Mouse (Mus musculus): Measurements from ENCODE around the gene Mpp4. TPM values are rescaled to one million over a fixed set of nuclear protein-coding genes. Genes with fewer than 3 reads are reported as not detected.
A peak's percentile ranks its signal among the peaks of the same experiment; 100 is the strongest.

The Mpp4 gene
- under 1 TPM; 0.69 to 0.94 TPM for total RNA-seq (2021)
- long read RNA-seq, experiment 1, partial matches to known transcripts, result 0 of 1 reads
- long read RNA-seq, experiment 1, other reads (novel, unspliced or antisense), result 1 of 1 reads
- long read RNA-seq, experiment 2, partial matches to known transcripts, result 0 of 1 reads
- long read RNA-seq, experiment 2, other reads (novel, unspliced or antisense), result 1 of 1 reads

DNA sequence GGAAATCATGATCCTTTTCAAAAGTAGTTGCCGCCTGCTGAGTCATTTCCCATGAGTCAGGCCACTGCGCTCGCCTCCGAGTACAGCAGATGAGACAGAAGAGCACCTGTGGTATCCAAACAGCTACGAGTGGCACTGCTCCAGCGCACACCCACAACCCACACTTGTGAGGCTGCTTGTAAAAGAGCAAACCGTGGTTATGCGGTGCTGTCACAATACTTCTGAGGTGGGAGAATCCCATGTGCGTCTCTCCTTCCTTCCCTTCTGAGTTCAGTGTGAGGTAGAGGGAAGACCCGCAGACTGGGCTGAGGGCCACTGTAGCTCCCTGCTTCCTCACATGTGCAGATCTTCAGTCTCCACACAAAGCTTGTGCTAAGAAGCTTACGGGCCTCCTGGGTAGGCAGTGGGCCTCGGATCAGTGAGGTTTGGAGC, at the start of gene Mpp4:
TSS of gene Mpp4 (minus strand) at position 360 of the 432 bp plus-strand sequence.
- DNase-seq, result no peak

DNA sequence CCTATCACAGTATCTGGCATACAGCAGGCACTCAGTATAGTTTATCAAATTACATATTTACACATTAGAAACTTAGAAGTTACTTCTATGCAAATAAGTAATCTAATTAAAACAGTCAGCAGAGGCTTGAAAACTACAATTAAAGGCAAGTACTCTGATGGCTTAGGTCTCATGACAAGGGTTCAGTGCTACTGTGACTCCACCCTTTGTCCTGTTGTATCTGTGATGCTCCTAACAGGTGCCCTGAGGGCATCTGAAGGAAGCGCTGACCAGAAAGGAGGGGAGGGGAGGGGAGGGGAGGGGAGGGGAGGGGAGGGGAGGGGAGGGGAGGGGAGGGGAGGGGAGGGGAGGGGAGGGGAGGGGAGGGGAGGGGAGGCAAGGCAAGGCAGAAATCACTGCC, 49.8 kb upstream of the Mpp4 start:
- no peak for DNase-seq

DNA sequence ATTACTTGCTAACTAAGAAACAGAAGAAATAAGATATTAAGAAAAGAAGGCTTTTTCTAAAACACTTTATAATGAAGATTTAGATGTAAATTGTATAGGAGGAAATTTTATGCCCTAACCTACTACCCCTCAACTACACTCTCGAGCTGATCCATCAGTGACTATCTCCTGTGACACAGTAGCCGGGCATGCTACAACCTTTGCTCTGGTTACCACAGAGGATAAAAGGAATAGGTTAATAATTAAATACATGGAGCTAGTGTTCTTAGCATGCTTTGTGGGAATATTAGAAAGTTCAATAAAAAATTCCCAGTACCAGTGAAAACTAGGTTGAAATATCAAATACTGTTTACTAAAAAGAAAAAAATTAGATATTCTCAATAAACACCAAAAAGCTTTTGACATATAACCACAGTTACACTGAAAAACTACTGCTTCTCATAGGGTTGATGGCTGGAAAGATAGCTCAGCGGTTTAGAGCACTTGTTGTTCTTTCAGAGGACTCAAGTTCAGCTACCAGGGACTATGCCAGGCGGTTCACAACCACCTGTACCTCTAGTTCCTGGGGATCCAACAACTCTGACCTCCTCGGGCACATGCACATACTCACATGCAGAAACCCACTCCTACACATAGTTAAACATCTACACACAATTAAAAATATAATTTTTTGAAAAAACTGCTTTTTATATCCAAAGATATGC, 49.0 kb upstream of the Mpp4 start:
- no peak for DNase-seq

DNA sequence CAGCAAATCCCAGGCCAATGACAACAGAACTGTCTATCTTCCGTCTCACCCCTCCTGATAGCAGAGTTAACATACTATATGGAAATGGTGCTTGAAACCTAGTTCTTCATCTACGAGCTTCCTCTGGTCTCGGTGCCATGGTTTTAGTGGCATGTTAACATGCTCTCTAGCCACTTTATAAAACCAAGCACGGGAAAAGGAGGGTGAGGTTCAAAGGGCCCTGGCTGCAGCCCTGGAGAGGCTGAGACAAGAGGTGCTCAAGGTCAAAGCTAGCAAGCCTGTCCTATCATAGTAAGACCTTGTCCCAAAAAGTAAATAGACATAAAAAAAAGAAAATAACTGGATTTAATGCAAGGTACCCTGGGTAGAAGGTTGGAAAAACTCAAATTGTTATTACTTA, 48.5 kb upstream of the Mpp4 start:
- peak; percentile 11 for DNase-seq

DNA sequence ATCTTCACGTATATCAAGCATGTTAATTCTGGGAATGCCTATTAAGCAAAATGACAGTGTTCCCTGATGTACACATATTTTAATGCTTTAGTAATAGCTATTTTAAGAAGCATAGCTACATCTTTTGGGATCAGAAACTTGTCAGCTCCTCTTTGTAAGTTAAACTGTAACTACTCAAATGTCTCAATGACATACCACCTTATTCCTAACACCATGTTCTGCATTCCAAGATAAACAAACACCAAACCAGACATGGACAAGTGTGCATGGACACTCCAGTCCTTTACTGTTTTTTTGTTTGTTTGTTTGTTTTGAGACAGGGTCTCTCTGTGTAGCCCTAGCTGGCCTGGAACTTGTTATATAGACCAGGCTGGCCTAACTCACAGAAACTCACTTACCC, 45.1 kb upstream of the Mpp4 start:
- no peak for DNase-seq

DNA sequence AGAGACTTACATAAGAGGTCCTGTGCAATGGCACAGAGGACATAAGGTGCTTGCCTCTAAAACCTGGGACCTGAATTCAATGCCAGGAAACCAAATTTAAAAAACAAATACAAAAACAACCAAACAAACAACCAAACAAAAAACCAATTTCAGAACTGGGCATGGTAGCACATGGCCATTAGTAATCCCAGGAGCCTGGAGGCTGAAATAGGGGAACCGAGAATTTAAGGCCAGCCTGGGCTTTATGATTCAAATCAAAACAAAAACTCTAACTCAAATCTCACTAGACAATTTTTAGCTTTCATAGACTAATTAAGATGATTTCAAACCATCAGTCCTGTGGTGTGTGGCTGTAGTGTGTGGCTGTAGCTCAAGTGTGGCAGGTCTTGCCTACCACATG, 41.3 kb upstream of the Mpp4 start:
- DNase-seq, result no peak

DNA sequence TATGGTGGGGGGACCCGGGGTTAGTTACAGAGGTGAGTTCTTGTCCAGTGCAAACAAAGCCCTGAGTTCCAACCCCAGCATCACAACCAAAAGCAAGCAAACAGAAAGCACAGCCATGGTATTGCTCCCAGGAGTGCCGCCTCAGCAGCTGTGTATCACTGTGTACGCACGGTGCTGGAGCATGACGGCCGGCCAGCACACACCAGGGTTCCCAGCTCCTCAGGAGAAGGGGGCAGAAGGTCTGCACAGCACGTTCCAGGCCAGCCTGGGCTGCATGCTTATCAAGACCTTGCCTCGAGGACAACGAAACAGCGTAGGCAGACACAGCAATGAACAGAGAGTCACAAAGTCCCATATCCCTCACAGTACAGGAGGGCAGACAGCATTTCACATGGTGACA, 39.2 kb upstream of the Mpp4 start:
- DNase-seq, result no peak

DNA sequence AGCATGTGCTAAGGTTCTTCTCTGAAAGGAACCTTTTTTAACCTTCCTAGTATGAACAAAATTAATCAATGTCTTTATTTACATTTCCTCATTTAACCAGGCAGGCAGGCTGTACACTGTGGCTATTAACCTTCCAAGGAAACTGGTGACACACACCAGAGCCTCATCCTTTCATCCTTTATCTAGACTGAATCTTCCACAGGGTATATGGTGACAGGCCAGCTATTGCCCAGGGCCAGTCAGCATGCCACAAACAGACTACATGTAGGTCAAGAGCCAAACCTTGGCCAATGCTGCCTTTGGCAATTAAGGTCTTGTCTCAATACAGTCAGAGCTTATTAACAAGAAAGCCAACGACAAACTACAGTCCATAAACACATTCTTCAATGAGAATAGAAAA, 38.4 kb upstream of the Mpp4 start:
- DNase-seq, result peak; percentile 38

DNA sequence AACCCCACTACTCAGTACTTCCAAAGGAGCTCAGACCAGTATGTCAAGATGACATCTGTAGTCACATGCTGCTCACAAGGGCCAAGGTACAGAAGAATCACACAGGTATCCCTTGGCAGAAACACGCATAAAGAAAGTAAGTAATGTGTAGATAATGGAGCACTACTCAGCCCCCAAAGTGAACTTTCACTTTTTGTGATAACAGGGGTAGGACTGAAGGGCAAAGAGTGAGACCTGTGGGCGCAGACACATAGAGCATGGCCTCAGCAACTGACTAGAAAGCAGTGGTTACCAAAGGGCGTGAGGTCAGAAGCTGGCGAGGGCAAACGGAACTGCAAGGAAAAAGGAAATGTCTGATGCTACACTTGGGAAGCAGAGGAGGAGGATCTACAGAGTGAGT, 37.8 kb upstream of the Mpp4 start:
- no peak for DNase-seq

DNA sequence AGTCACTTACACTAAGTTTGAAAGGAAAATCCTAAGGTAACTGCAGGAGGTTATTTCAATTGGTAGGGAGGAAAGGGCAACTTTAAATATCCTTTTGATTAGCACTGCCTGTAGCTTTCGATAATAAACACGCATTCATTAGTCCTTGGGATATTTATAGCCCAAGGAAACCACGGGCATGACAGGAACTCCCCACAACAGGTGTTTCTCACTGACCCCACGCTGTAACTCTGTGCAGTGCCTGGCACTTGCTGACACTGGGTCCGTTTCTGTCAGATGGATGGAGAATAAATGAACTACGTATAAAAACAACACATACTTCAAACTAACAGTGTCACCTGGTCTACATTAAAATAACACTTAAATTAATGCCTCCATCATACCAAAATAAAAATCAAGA, 31.8 kb upstream of the Mpp4 start:
- no peak for DNase-seq

DNA sequence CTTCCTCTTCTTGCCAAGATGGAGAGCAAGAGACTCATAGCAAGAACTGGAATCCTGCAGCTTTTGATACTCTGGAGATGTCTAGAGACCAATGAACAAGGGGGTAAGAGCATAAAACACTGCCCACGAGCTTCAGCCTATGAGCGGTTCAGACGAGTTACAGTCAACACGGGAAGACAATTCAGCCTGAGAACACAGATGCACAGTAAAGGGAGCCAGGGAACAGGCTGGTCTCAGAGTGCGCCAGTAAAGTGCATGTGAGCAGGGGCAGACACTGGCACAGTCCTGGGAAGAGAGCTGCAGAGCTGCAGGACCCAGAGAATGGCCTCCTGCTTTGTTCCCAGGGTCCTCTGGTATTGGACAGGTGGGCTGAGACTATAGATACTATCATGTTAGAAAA, 24.6 kb upstream of the Mpp4 start:
- no peak for DNase-seq

DNA sequence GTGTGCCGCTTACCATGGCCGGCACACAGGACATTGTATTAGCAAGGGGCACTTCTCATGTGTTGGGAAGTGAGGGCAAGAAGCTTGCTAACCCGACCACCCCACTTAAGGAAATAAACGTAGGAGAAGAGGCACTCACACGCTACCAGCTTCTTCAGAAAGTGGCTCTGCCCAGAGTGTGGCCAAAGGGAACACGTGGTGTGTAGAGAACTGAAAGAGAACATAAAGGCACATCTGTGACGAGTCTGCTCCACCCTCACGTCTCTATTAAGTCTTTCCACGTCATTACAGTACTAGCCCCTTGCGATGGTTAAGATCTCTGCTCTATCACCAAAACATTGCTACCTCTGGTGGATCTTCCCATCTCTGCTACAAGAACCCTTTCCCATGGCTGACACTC, 23.1 kb upstream of the Mpp4 start:
- no peak for DNase-seq

DNA sequence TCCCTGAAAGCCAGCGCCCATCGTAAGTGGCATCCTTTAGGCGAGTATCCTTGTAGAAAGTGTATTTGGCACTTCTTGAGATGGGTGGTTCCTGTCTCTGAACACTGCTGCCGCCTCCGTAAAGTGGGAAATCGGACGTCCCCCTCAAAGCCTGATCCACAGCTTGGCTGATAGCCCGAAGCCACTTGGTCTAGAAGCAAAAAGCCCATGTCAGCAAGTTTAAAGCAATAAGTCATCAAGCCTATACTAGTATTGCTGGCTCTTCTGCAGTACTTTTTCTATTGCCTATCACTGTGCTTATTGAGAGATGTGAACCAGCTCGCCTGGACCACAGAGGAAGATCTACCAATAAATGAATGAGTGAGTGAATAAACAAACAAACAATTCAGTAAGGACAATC, 22.2 kb upstream of the Mpp4 start:
- DNase-seq, result no peak

DNA sequence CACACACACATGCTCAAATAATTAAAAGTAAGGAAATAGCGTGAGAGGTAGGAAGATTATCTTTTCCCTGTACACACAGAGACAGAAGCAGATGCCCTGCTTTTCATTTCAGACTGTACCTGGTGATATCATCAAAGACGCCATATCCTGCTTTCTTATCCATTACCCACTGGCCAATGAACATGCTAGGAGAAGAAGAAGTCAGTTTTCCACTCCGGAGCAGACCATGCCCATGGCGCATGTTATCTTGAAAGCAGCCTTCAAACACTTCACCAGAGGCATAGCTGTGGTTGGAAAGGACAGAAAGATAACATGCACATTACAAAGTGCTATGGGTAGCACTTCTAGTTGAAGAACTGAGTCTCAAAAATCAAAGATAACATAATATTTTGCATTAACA, 19.9 kb upstream of the Mpp4 start:
- DNase-seq, result no peak

DNA sequence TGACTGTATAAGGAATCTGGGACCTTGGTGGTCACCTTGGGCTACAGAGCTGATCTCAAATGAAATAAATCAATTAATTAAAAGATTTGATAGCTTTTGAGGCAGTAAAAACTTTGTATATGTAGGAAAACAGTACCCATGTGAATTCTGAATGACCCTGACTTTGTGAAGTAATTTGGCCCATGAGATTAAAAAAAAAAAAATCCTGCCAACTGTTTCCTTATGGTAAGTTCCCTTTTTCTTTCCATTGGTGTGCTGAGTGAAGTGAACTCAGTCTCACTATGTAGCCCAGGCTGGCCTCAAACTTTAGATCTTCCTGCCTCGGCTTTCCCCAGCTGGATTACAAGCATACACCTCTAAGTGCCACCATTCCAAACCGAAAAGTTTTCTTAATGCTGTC, 19.2 kb upstream of the Mpp4 start:
- no peak for DNase-seq

DNA sequence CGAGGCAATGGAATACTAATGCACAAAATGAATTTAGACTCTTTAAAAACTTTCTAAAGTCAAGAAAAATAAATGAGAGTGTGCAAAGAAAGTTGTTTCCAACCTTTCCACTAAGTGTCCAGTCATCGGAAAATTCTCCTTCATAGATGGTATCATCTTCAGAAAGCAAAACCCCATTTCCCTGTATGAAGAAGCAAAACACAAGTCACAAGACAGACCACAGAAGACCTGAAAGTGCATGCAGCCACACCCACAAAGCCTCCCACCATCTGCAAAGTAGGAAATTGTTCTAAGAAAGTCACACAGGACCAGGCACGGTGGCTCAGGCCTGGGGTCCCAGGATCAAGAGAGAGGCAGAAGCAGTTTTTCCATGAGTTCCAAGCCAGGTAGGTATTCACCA, 16.8 kb upstream of the Mpp4 start:
- DNase-seq, result no peak

DNA sequence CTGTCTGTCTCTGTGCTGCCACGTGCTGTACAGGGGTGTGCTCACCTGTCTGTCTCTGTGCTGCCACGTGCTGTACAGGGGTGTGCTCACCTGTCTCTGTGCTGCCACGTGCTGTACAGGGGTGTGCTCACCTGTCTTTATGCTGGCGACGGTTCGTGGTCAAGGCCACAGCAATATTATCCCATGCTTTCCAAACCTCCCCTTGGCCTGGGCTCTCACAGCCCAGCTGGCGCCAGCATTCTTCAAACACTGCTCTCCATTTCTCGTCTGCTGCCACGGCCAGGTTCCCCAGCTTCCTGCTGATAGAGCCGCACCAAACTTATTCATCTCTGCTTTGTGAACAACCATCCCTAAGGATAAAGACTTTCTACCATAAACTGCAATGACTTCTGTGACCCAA, 15.2 kb upstream of the Mpp4 start:
- no peak for DNase-seq

DNA sequence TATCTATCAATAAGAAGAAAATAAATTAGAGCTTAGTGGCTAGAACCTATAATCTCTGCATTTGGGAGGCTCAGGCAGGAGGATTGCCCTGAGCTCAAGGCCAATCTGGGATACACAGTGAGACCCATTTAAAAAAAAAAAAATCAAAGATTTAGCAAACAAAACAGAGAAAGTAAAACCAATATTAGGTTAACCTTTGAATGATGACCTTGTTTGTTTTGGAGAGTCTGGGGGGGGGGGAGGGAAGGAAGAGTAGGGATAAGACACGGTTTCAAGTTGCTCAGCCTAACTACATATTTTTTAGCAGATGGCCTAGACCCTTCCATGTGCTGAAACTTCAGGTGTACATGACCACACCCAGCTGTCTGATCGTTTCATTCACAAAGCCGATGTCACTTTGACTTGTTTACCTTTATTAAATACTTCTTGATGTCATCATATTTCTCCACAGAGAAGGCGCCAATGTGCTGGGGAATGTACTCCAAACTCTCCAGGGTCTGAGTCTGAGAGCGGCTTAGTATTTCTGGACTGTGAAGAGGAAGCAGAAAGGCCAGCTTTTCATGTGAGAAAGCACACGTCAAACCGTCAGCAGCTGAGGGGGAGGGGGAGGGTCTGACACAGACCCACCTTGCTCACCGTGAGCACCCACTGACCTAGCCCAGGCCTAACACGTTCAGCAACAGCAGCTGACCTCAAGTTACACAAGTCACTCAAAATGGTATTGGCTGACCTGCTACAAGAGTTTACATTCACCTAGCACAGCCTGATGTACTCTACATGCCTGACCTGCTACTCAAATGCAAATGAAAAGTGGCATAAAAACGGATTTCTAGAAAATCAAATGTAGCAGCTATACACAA, 11.6 kb upstream of the Mpp4 start:
- DNase-seq, result no peak

DNA sequence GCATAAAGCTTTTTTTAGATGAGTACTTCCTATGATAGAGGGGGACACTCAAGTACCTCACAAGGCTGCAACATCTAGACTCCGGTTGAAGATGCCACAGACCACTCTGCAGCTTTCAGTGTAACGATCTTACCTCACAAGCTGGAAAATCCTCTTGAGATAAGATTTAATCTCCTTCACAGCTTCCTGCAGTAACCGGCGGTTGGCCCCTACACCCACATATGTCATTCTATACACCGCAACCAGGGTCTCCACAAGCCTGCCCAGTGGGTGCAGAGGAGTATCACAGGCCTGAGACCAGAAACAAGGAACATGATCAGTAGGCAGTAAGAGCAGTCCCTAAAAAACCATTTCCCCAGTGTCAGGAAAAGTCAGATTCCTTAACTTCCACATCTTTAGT, 9.8 kb upstream of the Mpp4 start:
- no peak for DNase-seq

DNA sequence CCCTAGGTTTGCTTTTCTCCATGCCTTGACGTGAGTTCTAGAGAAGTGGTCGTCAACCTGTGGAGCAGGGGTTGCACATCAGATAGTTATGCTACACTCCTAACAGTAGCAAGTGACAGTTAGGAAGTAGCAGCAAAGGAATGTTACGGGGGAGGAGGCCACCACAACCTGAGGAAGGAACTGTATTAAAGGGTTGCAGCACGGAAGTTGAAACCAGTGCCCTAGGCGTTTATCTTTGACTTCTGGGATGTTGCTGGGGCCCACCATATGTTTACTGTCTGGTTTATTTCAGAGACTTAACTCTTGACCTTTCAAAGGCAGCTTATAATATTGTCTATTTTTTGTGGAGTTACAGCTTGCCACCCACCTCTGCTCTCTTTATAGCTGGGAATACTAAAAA, 8.7 kb upstream of the Mpp4 start:
- DNase-seq, result no peak

DNA sequence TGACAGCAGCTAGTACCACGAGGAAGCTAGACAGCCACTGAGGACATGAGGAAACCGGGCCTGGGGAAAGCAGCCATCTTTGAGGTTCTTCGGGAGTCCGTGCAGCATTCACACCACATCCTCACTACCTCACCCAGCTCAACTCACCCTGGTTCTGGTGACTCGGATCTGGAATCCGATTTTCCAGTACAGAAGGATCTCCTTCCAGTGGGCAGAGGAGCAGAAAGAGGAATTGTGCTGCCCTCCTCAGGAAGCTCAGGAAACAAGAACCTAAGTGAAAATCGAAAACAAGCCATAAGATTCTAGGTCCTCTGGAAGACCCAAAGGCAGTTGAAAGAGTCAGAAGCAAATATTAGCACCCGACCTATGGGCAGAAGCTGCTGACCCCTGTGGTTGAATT, 7.1 kb upstream of the Mpp4 start:
- DNase-seq, result no peak

DNA sequence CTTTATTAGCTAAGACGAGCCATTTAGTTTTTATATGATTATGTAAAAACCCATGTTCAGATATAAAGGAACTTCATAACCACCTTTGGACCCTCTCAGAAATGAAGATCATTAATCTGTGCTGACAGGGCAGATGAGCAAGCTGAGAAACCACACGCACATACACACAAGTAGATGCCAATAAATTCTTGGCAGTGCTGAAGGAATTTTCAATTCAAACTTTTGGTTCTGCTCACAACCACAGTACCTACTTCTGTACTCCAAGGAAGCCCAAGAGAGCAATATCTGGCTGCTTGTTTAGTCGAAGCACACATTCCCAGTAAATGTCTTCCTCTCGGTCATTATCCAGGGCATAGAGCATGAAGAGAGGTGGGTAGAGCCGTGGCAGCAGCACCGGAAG, 6.4 kb upstream of the Mpp4 start:
- DNase-seq, result no peak

DNA sequence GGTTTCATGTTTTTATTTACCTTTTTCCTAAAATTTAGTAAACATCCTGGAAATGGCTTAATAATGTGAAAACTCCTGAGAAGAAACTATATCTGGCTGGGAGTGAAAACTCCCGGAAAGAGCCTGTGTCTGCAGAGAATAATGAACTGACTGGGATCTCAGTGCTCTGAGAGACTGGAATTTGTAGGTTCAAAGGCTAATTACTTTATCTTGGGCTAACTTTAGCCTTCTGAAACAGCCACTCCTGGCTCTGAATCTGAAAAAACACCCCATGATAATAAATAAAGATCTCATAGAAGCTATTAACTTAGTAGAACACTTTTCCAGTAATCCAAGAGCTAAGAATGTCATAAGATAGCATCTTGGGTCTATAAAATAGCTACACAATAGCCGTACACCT, 5.4 kb upstream of the Mpp4 start:
- DNase-seq, result no peak

Measured in adrenal gland, postnatal 10 days (tissue).